Mouse (Mus musculus): ENCODE measurements around the gene Hs3st4.

Gene Hs3st4

GRCm38 (mm10) chr7:124136133-124136532 lies 153.5 kb downstream of the Hs3st4 start:
- DNase-seq (ENCODE audit: low spot score) = no peak

- no peak for DNase-seq (ENCODE audit: low spot score)
Observed at GRCm38 (mm10) chr7:124141229-124141628, 158.6 kb downstream of the Hs3st4 start.

GRCm38 (mm10) chr7:124150901-124151300 lies 168.2 kb downstream of the Hs3st4 start:
- DNase-seq (ENCODE audit: low spot score) = no peak

- no peak for DNase-seq (ENCODE audit: low spot score)
Observed at GRCm38 (mm10) chr7:124163301-124163700, 180.6 kb downstream of the Hs3st4 start.

- DNase-seq (ENCODE audit: low spot score) = no peak
Observed at GRCm38 (mm10) chr7:124166229-124166628, 183.6 kb downstream of the Hs3st4 start.

- DNase-seq (ENCODE audit: low spot score) = no peak
Observed at GRCm38 (mm10) chr7:124168796-124169195, 186.1 kb downstream of the Hs3st4 start.

- no peak for DNase-seq (ENCODE audit: low spot score)
Observed at GRCm38 (mm10) chr7:124170001-124170400, 187.3 kb downstream of the Hs3st4 start.

GRCm38 (mm10) chr7:124171992-124172391 lies 189.3 kb downstream of the Hs3st4 start:
- DNase-seq (ENCODE audit: low spot score) = no peak

- DNase-seq (ENCODE audit: low spot score) = no peak
Observed at GRCm38 (mm10) chr7:124180926-124181325, 198.3 kb downstream of the Hs3st4 start.

- no peak for DNase-seq (ENCODE audit: low spot score)
Observed at GRCm38 (mm10) chr7:124184693-124185092, 202.0 kb downstream of the Hs3st4 start.

- DNase-seq (ENCODE audit: low spot score) = no peak
Observed at GRCm38 (mm10) chr7:124198811-124199570, 216.3 kb downstream of the Hs3st4 start.

GRCm38 (mm10) chr7:124216921-124217320 lies 234.3 kb downstream of the Hs3st4 start:
- no peak for DNase-seq (ENCODE audit: low spot score)

GRCm38 (mm10) chr7:124220556-124220955 lies 237.9 kb downstream of the Hs3st4 start:
- no peak for DNase-seq (ENCODE audit: low spot score)

GRCm38 (mm10) chr7:124237896-124238670 lies 255.4 kb downstream of the Hs3st4 start:
- no peak for DNase-seq (ENCODE audit: low spot score)

- DNase-seq (ENCODE audit: low spot score) = no peak
Observed at GRCm38 (mm10) chr7:124239903-124240647, 257.4 kb downstream of the Hs3st4 start.

GRCm38 (mm10) chr7:124249838-124250237 lies 267.2 kb downstream of the Hs3st4 start:
- no peak for DNase-seq (ENCODE audit: low spot score)

- DNase-seq (ENCODE audit: low spot score) = no peak
Observed at GRCm38 (mm10) chr7:124250566-124250965, 267.9 kb downstream of the Hs3st4 start.

GRCm38 (mm10) chr7:124258419-124258818 lies 275.8 kb downstream of the Hs3st4 start:
- DNase-seq (ENCODE audit: low spot score) = no peak

- DNase-seq (ENCODE audit: low spot score) = no peak
Observed at GRCm38 (mm10) chr7:124270734-124271133, 288.1 kb downstream of the Hs3st4 start.

GRCm38 (mm10) chr7:124289873-124290272 lies 307.2 kb downstream of the Hs3st4 start:
- no peak for DNase-seq (ENCODE audit: low spot score)

- peak; percentile 61 for DNase-seq (ENCODE audit: low spot score)
Observed at GRCm38 (mm10) chr7:124319451-124319850, 336.8 kb downstream of the Hs3st4 start.

GRCm38 (mm10) chr7:124335635-124336034 lies 353.0 kb downstream of the Hs3st4 start:
- no peak for DNase-seq (ENCODE audit: low spot score)

GRCm38 (mm10) chr7:124341510-124341909 lies 358.8 kb downstream of the Hs3st4 start:
- DNase-seq (ENCODE audit: low spot score) = no peak
